Mouse (Mus musculus): Measurements from ENCODE around the gene Cenps.
"Not testable (repeated sequence)": the region's sequence is repeated elsewhere in the genome, so short reads cannot be mapped to it uniquely, and the experiment has no call there.

Gene Cenps

DNA sequence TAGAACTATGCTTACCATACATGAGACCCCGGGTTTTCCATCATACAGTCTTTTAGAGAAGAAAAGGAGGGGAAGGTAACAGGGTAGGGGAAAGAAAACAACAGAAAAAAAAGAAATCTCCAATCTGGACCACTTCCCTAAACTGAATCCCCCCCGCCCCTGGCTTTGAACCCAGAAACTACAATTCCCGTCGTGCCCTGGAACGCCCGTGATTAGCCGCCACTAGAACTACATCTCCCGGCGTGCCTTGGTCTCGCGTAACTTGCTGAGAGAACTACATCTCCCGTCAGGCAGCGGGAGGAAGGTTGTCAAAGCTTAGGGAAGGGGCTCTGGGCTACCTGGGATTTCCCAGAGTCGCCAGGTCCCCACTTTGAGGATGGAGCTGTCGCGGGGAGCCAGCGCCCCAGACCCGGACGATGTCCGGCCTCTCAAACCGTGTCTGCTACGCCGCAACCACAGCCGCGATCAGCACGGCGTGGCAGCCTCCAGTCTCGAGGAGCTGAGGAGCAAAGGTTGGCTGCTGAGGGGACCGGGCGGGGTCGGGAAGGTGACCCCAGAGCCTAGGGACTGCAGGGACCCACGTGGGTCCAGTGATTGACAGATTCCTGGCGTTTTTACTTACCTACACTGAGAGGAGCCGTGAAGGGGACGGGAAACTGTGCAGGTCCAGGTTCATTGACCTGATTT lies 33.4 kb downstream of the Cenps start, which contains the start of gene Dffa:
TSS of gene Dffa (plus strand) at position 272 of the 687 bp plus-strand sequence.
- peak; percentile 90 for DNase-seq

- no peak for DNase-seq
Measured at GRCm38 (mm10) chr4:149101456-149101855, 36.0 kb downstream of the Cenps start.

GRCm38 (mm10) chr4:149100449-149100848 lies 37.0 kb downstream of the Cenps start:
- not testable (repeated sequence) for DNase-seq

DNA sequence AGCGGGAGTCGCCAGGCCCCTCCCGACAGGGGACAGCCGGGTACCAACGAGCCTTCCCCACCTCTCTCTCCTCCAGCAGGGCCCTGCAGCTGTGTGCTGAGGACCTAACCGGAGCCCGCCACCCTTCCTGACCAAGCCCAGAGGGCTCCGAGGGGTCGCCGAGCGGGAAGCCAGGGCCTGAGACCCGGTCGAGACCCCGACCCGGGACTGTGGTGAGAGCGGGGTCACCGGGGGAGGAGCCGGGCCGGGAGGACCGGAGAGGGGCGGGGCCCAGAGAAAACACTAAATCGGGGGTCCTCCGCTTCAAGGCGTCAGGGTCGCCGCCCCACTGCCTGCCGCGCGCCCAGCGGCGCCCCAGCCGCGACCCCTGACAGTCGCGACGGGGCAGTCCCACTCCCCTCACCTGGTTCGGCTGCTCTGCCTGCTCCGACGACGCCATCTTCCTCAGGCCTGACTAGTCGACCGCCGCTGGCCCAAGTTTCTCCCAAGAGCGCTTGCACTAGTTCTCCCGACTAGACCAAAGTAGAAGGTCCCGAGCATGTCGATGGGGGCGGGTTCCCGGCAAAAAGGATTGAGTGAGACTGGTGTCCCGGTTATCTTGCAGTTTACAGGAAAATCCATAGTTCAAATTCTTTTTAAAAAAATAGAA lies 37.9 kb downstream of the Cenps start, which contains the start of gene Pex14:
TSS of gene Pex14 (minus strand) at position 508 of the 649 bp plus-strand sequence.
- DNase-seq: peak; percentile 85

- DNase-seq: no peak
Measured at GRCm38 (mm10) chr4:149098571-149098970, 38.9 kb downstream of the Cenps start.

GRCm38 (mm10) chr4:149097956-149098355 lies 39.5 kb downstream of the Cenps start:
- DNase-seq: no peak

- no peak for DNase-seq
Measured at GRCm38 (mm10) chr4:149091364-149091763, 46.1 kb downstream of the Cenps start.

GRCm38 (mm10) chr4:149085381-149085780 lies 52.0 kb downstream of the Cenps start:
- no peak for DNase-seq

DNA sequence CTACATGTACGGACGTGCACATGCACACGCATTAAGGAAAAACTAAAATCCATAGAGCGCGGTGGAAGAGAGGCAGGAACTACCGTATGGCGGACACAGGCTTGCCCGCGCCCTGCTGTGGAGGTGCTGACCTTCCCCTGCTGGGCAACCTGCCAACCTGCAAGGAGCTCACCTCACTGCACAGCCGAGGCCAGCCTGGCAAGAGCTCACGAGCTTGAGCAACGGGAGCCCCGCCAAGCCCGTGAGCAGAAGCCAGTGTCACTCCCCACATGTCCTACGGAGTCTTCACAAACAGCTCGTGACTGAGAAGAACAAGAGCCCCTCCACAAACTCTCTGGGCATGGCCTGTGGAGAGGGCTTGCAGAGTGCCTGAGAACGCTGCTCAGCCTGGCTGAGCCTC lies 55.9 kb downstream of the Cenps start:
- DNase-seq: peak; percentile 38

GRCm38 (mm10) chr4:149080111-149080510 lies 57.3 kb downstream of the Cenps start:
- DNase-seq: no peak

- no peak for DNase-seq
Measured at GRCm38 (mm10) chr4:149079629-149080028, 57.8 kb downstream of the Cenps start.

GRCm38 (mm10) chr4:149078261-149078660 lies 59.2 kb downstream of the Cenps start:
- no peak for DNase-seq
